Mouse (Mus musculus): ENCODE results near the gene Ociad1. TPM values are rescaled to one million over a fixed set of nuclear protein-coding genes. Genes with fewer than 3 reads are reported as not detected.

The Ociad1 gene
- polyA plus RNA-seq, 1 experiment from 2014 or later = 374 TPM

DNA sequence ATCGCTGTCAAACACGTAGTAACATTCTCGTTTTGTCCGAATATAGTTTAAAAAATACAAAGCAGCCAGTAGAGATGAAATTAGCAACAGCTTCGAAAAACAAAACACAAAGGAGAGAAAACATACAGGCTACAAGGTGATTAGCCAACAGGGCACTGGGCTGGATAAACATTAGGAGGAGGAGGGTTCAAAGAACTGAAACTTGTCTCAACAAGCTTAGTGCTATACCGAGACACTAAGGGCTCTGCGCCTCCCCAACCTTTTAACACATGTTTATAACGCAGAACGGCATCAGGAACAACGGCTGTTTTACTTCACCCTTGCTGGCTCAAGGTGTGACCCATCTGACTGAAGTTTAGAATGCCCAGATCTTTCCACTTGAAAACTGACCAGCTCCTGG lies 13.4 kb upstream of the Ociad1 start:
- H3K4me2 ChIP-seq (ENCODE audit: low read length) = no peak overlapping the region
- H3K4me3 ChIP-seq (ENCODE audit: low read depth, low read length) = no peak overlapping the region
- no peaks in the 10 kb centered on the region for H3K36me3 ChIP-seq (ENCODE audit: control insufficient read depth, insufficient read depth, low read length)
- WGBS = 83% methylated on average over 10 of the region's 10 CpGs
- H3K9ac ChIP-seq (ENCODE audit: low read depth, low read length) = no peak overlapping the region
- no peaks in the 10 kb centered on the region for H3K27me3 ChIP-seq (ENCODE audit: control insufficient read depth, insufficient read depth, low read depth, low read length)
- no peak overlapping the region for H3K27ac ChIP-seq (ENCODE audit: low read length)
- H3K9me3 ChIP-seq (replicated peaks; ENCODE audit: control insufficient read depth, low read length, poor library complexity, severe bottlenecking) = no peaks in the 10 kb centered on the region
- no peak for ATAC-seq
- no peaks in the 10 kb centered on the region for H3K4me1 ChIP-seq (ENCODE audit: control insufficient read depth, insufficient read depth, low read length)

DNA sequence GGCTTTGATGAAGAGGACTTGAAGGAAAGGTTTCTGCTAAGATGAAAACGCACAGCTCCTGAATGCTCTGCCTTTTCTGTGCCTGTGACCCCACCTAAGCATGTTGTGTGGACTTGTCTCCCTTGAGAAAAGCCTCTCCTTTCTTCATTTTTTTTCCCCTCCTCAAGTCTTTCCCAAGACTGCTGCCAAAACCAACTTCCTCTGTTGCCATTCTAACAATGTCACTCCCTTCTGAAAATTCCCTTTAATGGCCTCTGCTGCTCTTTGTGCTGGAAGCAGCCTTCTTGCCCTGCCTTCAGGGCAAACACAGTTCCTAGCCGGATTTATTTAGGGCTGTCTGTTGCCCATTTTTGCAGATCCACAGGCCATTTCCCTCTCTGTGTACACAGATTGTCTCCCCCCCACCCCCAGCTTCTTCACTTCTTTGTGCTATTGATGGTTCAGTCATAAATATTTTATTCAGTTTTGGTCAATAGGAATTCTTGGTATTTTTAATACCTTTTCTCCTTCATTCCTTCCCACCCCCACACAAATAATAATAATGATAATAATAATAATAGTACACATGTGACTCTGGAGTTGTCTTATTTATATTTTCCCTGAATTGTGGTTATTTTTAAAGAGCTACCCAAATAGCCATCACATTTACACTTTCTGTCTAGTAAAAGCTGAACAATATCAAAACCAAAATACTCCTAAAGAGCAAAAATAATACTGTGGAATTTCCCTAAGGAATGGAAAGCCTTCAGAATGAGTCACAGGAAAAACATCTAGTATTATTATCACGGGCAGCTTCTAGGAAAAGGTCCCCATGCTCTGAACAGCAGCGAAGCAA lies 12.6 kb upstream of the Ociad1 start:
- no peaks in the 10 kb centered on the region for H3K4me1 ChIP-seq (ENCODE audit: control insufficient read depth, insufficient read depth, low read length)
- no peak overlapping the region for H3K9ac ChIP-seq (ENCODE audit: low read depth, low read length)
- 0 out of 2 replicates have a peak overlapping the region, but pooled peaks have one; percentile 47 for H3K27ac ChIP-seq (ENCODE audit: low read length)
- H3K4me2 ChIP-seq (ENCODE audit: low read length) = no peak overlapping the region
- H3K36me3 ChIP-seq (ENCODE audit: control insufficient read depth, insufficient read depth, low read length) = no peaks in the 10 kb centered on the region
- no peak overlapping the region for H3K4me3 ChIP-seq (ENCODE audit: low read depth, low read length)
- WGBS = 48% methylated on average over 4 of the region's 4 CpGs
- no peak for ATAC-seq
- H3K9me3 ChIP-seq (replicated peaks; ENCODE audit: control insufficient read depth, low read length, poor library complexity, severe bottlenecking) = no peaks in the 10 kb centered on the region
- H3K27me3 ChIP-seq (ENCODE audit: control insufficient read depth, insufficient read depth, low read depth, low read length) = no peaks in the 10 kb centered on the region

- 74% methylated on average over 4 of the region's 4 CpGs for WGBS
- no peak for ATAC-seq
- Histone ChIP-seq H3K4me2 (ENCODE audit: low read length) (no peak overlapping the region), H3K9ac (ENCODE audit: low read depth, low read length) (no peak overlapping the region), H3K36me3 (ENCODE audit: control insufficient read depth, insufficient read depth, low read length) (no peaks in the 10 kb centered on the region), H3K4me3 (ENCODE audit: low read depth, low read length) (no peak overlapping the region), H3K9me3 (replicated peaks; ENCODE audit: control insufficient read depth, low read length, poor library complexity, severe bottlenecking) (no peaks in the 10 kb centered on the region), H3K4me1 (ENCODE audit: control insufficient read depth, insufficient read depth, low read length) (no peaks in the 10 kb centered on the region), H3K27ac (ENCODE audit: low read length) (no peak overlapping the region), H3K27me3 (ENCODE audit: control insufficient read depth, insufficient read depth, low read depth, low read length) (no peaks in the 10 kb centered on the region)
Measured at GRCm38 (mm10) chr5:73280567-73280850, 12.1 kb upstream of the Ociad1 start.

GRCm38 (mm10) chr5:73284046-73284445 lies 8.5 kb upstream of the Ociad1 start:
- no peaks in the 10 kb centered on the region for H3K4me1 ChIP-seq (ENCODE audit: control insufficient read depth, insufficient read depth, low read length)
- ATAC-seq = no peak
- H3K9ac ChIP-seq (ENCODE audit: low read depth, low read length) = no peak overlapping the region

GRCm38 (mm10) chr5:73285470-73285978 lies 7.1 kb upstream of the Ociad1 start:
- Histone ChIP-seq H3K4me1 (ENCODE audit: control insufficient read depth, insufficient read depth, low read length) (no peaks in the 10 kb centered on the region), H3K9ac (ENCODE audit: low read depth, low read length) (no peak overlapping the region), H3K36me3 (ENCODE audit: control insufficient read depth, insufficient read depth, low read length) (no peaks in the 10 kb centered on the region), H3K9me3 (replicated peaks; ENCODE audit: control insufficient read depth, low read length, poor library complexity, severe bottlenecking) (no peaks in the 10 kb centered on the region), H3K27ac (ENCODE audit: low read length) (no peak overlapping the region), H3K4me3 (ENCODE audit: low read depth, low read length) (no peak overlapping the region), H3K27me3 (ENCODE audit: control insufficient read depth, insufficient read depth, low read depth, low read length) (no peaks in the 10 kb centered on the region), H3K4me2 (ENCODE audit: low read length) (no peak overlapping the region)
- no peak for ATAC-seq
- WGBS = 81% methylated on average over 3 of the region's 3 CpGs

More at GRCm38 (mm10) chr5:73284046-73284445, 8.5 kb upstream of the Ociad1 start:
- Histone ChIP-seq H3K36me3 (ENCODE audit: control insufficient read depth, insufficient read depth, low read length) (no peaks in the 10 kb centered on the region), H3K4me3 (ENCODE audit: low read depth, low read length) (no peak overlapping the region), H3K4me2 (ENCODE audit: low read length) (no peak overlapping the region), H3K27me3 (ENCODE audit: control insufficient read depth, insufficient read depth, low read depth, low read length) (no peaks in the 10 kb centered on the region), H3K27ac (ENCODE audit: low read length) (no peak overlapping the region), H3K9me3 (replicated peaks; ENCODE audit: control insufficient read depth, low read length, poor library complexity, severe bottlenecking) (no peaks in the 10 kb centered on the region)

DNA sequence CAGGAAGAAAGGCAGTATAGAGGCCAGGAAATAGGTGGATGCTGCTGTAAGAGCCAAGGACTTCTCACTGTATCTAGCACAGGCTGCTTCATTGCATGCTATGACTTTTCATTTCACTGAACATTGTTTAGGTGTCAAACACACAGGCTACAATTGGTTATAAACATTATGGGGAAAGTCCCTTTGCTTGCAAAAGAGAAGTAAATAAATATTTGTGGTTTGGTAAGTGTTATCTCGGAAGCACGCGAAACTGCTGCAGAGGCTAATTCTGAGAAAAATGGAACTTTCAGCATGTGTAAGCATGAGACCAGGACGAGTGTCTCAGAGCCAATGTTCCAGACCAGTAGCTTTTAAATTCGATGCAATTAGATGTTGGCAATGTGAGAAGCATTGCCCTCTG lies 6.0 kb upstream of the Ociad1 start:
- H3K27me3 ChIP-seq (ENCODE audit: control insufficient read depth, insufficient read depth, low read depth, low read length) = no peaks in the 10 kb centered on the region
- H3K9ac ChIP-seq (ENCODE audit: low read depth, low read length) = no peak overlapping the region
- H3K36me3 ChIP-seq (ENCODE audit: control insufficient read depth, insufficient read depth, low read length) = no peaks in the 10 kb centered on the region
- no peaks in the 10 kb centered on the region for H3K9me3 ChIP-seq (replicated peaks; ENCODE audit: control insufficient read depth, low read length, poor library complexity, severe bottlenecking)
- no peak for ATAC-seq
- no peak overlapping the region for H3K4me2 ChIP-seq (ENCODE audit: low read length)
- no peak overlapping the region for H3K4me3 ChIP-seq (ENCODE audit: low read depth, low read length)
- H3K27ac ChIP-seq (ENCODE audit: low read length) = no peak overlapping the region
- no peaks in the 10 kb centered on the region for H3K4me1 ChIP-seq (ENCODE audit: control insufficient read depth, insufficient read depth, low read length)
- 84% methylated on average over 5 of the region's 5 CpGs for WGBS

DNA sequence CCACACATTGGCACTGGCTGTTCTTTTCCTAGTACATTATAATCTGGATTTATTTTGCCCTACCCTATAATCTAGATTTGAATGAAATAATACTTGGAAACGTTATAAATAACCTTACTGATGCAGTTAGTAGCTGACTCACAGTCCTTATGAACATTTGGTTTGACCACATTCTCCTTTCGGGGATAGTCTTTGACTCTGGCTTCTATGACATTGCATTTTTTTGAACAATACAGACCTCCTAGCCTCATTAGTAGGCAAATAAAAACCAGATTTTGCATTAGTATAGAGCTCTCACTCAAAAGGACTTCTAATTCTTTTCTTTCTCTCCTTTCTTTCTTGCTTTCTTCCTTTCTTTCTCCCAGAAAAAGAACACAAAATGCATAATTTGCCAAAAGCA lies 2.7 kb upstream of the Ociad1 start:
- no peaks in the 10 kb centered on the region for H3K27me3 ChIP-seq (ENCODE audit: control insufficient read depth, insufficient read depth, low read depth, low read length)
- H3K4me3 ChIP-seq (ENCODE audit: low read depth, low read length) = no peak overlapping the region
- 0 out of 2 replicates have a peak, but pooled peaks cover under 1% of the 10 kb centered on the region for H3K36me3 ChIP-seq (ENCODE audit: control insufficient read depth, insufficient read depth, low read length)
- no peak overlapping the region for H3K9ac ChIP-seq (ENCODE audit: low read depth, low read length)
- H3K4me1 ChIP-seq (ENCODE audit: control insufficient read depth, insufficient read depth, low read length) = peaks cover 12% of the 10 kb centered on the region
- no peak overlapping the region for H3K27ac ChIP-seq (ENCODE audit: low read length)
- ATAC-seq = no peak
- 65% methylated on average over 2 of the region's 2 CpGs for WGBS
- H3K4me2 ChIP-seq (ENCODE audit: low read length) = no peak overlapping the region
- H3K9me3 ChIP-seq (replicated peaks; ENCODE audit: control insufficient read depth, low read length, poor library complexity, severe bottlenecking) = no peaks in the 10 kb centered on the region

- Histone ChIP-seq H3K4me2 (ENCODE audit: low read length) (peak overlapping the region; percentile 72), H3K36me3 (ENCODE audit: control insufficient read depth, insufficient read depth, low read length) (peaks cover 12% of the 10 kb centered on the region; the same call in 1 of the 2 replicates), H3K9me3 (replicated peaks; ENCODE audit: control insufficient read depth, low read length, poor library complexity, severe bottlenecking) (no peaks in the 10 kb centered on the region), H3K9ac (ENCODE audit: low read depth, low read length) (peak overlapping the region; percentile 97), H3K4me3 (ENCODE audit: low read depth, low read length) (peak overlapping the region; percentile 78), H3K27ac (ENCODE audit: low read length) (no peak overlapping the region; the same call in 1 of the 2 replicates), H3K27me3 (ENCODE audit: control insufficient read depth, insufficient read depth, low read depth, low read length) (no peaks in the 10 kb centered on the region), H3K4me1 (ENCODE audit: control insufficient read depth, insufficient read depth, low read length) (peaks cover 24% of the 10 kb centered on the region)
- ATAC-seq = no peak
- WGBS = 19% methylated on average over 8 of the region's 8 CpGs
Measured at GRCm38 (mm10) chr5:73293458-73293827, 859 bp downstream of the Ociad1 start.

- Histone ChIP-seq H3K4me3 (ENCODE audit: low read depth, low read length) (no peak overlapping the region), H3K4me1 (ENCODE audit: control insufficient read depth, insufficient read depth, low read length) (peaks cover 24% of the 10 kb centered on the region), H3K9ac (ENCODE audit: low read depth, low read length) (no peak overlapping the region), H3K4me2 (ENCODE audit: low read length) (no peak overlapping the region), H3K9me3 (replicated peaks; ENCODE audit: control insufficient read depth, low read length, poor library complexity, severe bottlenecking) (no peaks in the 10 kb centered on the region), H3K27ac (ENCODE audit: low read length) (no peak overlapping the region), H3K27me3 (ENCODE audit: control insufficient read depth, insufficient read depth, low read depth, low read length) (no peaks in the 10 kb centered on the region), H3K36me3 (ENCODE audit: control insufficient read depth, insufficient read depth, low read length) (peaks cover 12% of the 10 kb centered on the region; the same call in 1 of the 2 replicates)
- 93% methylated on average over 7 of the region's 7 CpGs for WGBS
- no peak for ATAC-seq
Measured at GRCm38 (mm10) chr5:73295016-73295415, 2.4 kb downstream of the Ociad1 start.
